Mouse (Mus musculus) kidney, embryonic 14.5 days (tissue): ENCODE data around the gene Arhgef26. TPM values are rescaled to one million over a fixed set of nuclear protein-coding genes. Genes with fewer than 3 reads are reported as not detected.

Source experiments
- ATAC-seq: fragments of 200-750 bp; cut with Nextera tagmentation; 2 replicates; pipeline ENCODE4 v1.8.0; 2017; ENCODE audit warnings: moderate number of reproducible peaks, mild to moderate bottlenecking, moderate TSS enrichment, moderate library complexity; ENCODE audit not compliant: low FRiP score, low TSS enrichment
- H3K27ac ChIP-seq: fragments of 300-500 bp; sonication (generic); 2 replicates; pipeline ENCODE4 v1.5.1; 2014; ENCODE audit warnings: low read depth, mild to moderate bottlenecking, low read length, moderate library complexity, mixed read lengths
- H3K27me3 ChIP-seq: fragments of 300-500 bp; sonication (generic); 2 replicates; pipeline ENCODE4 v1.6.1; 2014; ENCODE audit warnings: mild to moderate bottlenecking, low read length; ENCODE audit not compliant: control insufficient read depth, insufficient read depth
- H3K36me3 ChIP-seq: fragments of 300-500 bp; sonication (generic); 2 replicates; pipeline ENCODE4 v1.6.1; 2014; ENCODE audit warnings: low read length, mixed read lengths; ENCODE audit not compliant: control insufficient read depth, insufficient read depth
- H3K4me1 ChIP-seq: fragments of 300-500 bp; sonication (generic); 2 replicates; pipeline ENCODE4 v1.6.1; 2014; ENCODE audit warnings: low read length, mixed read lengths; ENCODE audit not compliant: control insufficient read depth, insufficient read depth
- H3K4me2 ChIP-seq: fragments of 300-500 bp; sonication (generic); replicated peaks from 2 replicates; pipeline ENCODE4 v1.6.1; 2014; ENCODE audit warnings: low read depth, mild to moderate bottlenecking, low read length
- H3K4me3 ChIP-seq: fragments of 300-500 bp; sonication (generic); 2 replicates; pipeline ENCODE4 v1.5.1; 2014; ENCODE audit warnings: mild to moderate bottlenecking, low read length
- H3K9ac ChIP-seq: fragments of 300-500 bp; sonication (generic); 2 replicates; pipeline ENCODE4 v1.6.1; 2014; ENCODE audit warnings: low read depth, mild to moderate bottlenecking, low read length, moderate library complexity
- H3K9me3 ChIP-seq: fragments of 300-500 bp; sonication (generic); 2 replicates; pipeline ENCODE4 v1.6.1; 2016; ENCODE audit warnings: low read length; ENCODE audit not compliant: control insufficient read depth
- WGBS: fragments of 180-500 bp; shearing (Covaris S2); extraction: QIAGEN DNeasy Blood & Tissue Kit; methylation state at CpG from one replicate; pipeline ENCODE4 v1.1.7; 2014; 5-methylcytosine and 5-hydroxymethylcytosine counted together
- polyA plus RNA-seq: library from polyadenylated mRNA; unstranded; fragments of >200 nt; fragmentation: Nextera tagmentation; extraction: Ambion mirVana; gene quantifications from 2 replicates; pipeline ENCODE4 v1.2.1, GENCODE M21; 2014

The Arhgef26 gene
- polyA plus RNA-seq, 1 experiment from 2014 or later: 11.4 TPM

GRCm38 (mm10) chr3:62396109-62396508 is 58.0 kb downstream of the Arhgef26 start:
- H3K9me3 ChIP-seq: no peaks in the 10 kb centered on the region
- no peak overlapping the region for H3K9ac ChIP-seq
- H3K4me3 ChIP-seq: no peak overlapping the region
- H3K36me3 ChIP-seq: no peaks in the 10 kb centered on the region
- 31% methylated on average over 5 of the region's 5 CpGs for WGBS
- ATAC-seq: no peak
- peak overlapping the region; percentile 14; the same call in 1 of the 2 replicates for H3K27ac ChIP-seq
- no peak overlapping the region for H3K4me2 ChIP-seq
- H3K27me3 ChIP-seq: no peaks in the 10 kb centered on the region
- H3K4me1 ChIP-seq: peaks cover 7% of the 10 kb centered on the region

DNA sequence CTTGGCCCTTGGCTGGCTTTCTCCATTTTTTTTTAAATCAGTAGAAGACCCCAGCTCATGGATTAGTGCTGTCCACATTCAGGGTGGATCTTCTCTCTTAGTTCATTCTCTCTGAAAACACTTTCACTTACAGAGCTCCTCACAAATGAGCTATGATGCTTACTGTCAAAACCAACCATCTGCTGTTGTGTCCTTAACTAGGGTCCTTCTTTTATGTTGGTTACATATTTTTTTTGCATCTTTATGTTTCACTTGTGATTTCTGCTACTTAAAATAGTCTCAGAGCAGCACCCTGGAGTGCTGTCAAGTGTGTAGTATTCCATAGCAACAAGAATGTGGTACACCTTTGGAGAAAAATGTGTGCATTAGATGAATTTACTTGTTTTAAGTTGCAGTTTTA is 60.0 kb downstream of the Arhgef26 start:
- no peak overlapping the region for H3K4me2 ChIP-seq
- H3K36me3 ChIP-seq: no peaks in the 10 kb centered on the region
- no peaks in the 10 kb centered on the region for H3K27me3 ChIP-seq
- no peak overlapping the region for H3K27ac ChIP-seq
- H3K4me1 ChIP-seq: peaks cover 7% of the 10 kb centered on the region
- ATAC-seq: no peak
- H3K9ac ChIP-seq: no peak overlapping the region
- H3K9me3 ChIP-seq: no peaks in the 10 kb centered on the region
- no peak overlapping the region for H3K4me3 ChIP-seq

- WGBS: 91% methylated on average over 12 of the region's 12 CpGs
- Histone ChIP-seq H3K4me2 (no peak overlapping the region), H3K4me1 (peaks cover 7% of the 10 kb centered on the region)
These were observed 61.9 kb downstream of the Arhgef26 start for GRCm38 (mm10) chr3:62399826-62400746.

DNA sequence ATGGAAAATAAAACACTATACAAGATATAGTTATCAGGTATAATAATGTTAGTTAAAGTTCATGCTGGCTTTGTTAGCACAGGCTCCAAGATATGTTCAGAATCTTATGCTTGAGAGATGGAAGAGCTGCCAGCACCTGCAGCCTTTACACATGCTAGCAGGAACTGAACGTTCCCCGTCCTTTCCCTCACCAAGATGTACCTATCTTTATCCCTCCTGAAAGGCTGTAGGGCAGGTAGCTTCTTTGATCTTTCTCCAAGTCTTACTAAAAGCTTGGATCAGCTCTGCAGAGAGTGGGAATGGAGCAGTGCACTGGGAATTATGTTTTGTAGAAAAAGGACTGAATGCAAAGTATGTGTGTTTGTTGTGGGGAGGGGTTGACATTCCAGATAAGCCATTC is 64.3 kb downstream of the Arhgef26 start:
- Histone ChIP-seq H3K9ac (no peak overlapping the region), H3K27ac (no peak overlapping the region), H3K27me3 (no peaks in the 10 kb centered on the region), H3K36me3 (no peaks in the 10 kb centered on the region), H3K9me3 (no peaks in the 10 kb centered on the region), H3K4me3 (no peak overlapping the region), H3K4me1 (no peaks in the 10 kb centered on the region), H3K4me2 (no peak overlapping the region)
- no peak for ATAC-seq
- 84% methylated on average over 2 of the region's 2 CpGs for WGBS

More at GRCm38 (mm10) chr3:62399826-62400746, 61.9 kb downstream of the Arhgef26 start:
- no peak for ATAC-seq
- Histone ChIP-seq H3K9ac (no peak overlapping the region), H3K9me3 (no peaks in the 10 kb centered on the region), H3K27ac (no peak overlapping the region), H3K27me3 (no peaks in the 10 kb centered on the region), H3K4me3 (no peak overlapping the region), H3K36me3 (no peaks in the 10 kb centered on the region)

GRCm38 (mm10) chr3:62404477-62405246 is 66.5 kb downstream of the Arhgef26 start:
- WGBS: 89% methylated on average over 7 of the region's 7 CpGs
- H3K27ac ChIP-seq: no peak overlapping the region
- no peaks in the 10 kb centered on the region for H3K36me3 ChIP-seq
- no peak for ATAC-seq
- no peak overlapping the region for H3K9ac ChIP-seq
- no peak overlapping the region for H3K4me2 ChIP-seq
- no peaks in the 10 kb centered on the region for H3K4me1 ChIP-seq
- H3K4me3 ChIP-seq: no peak overlapping the region
- H3K27me3 ChIP-seq: no peaks in the 10 kb centered on the region
- no peaks in the 10 kb centered on the region for H3K9me3 ChIP-seq

DNA sequence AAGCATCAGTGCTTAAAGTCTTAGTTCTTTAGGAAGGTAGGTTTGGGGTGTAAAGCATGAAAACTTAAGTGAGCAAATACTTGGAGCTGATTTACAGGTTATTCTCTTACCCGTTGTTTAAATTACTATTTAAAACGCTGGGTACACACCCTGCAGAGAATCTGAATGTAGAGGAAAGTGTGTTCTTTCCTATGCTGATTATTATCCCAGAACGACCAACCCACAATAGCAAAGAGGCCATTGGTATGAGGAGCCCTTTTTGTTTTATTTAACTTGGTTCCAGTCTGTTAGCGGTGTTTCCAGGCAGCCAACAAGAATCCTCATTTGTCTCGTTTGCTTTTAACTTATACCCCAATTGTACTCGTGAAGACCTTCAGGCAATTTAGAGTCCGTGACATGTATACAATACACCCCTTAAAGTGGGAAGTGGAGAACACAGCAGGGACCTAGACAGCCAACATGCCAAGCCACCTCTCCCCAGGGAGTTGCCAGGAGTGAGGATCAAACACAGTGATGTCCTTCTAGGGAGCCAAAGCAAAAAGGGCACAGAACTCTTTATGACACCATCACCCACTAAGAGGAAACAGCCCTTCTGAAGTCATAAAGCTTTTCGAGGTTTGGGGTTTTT is 71.5 kb downstream of the Arhgef26 start:
- H3K27me3 ChIP-seq: no peaks in the 10 kb centered on the region
- H3K36me3 ChIP-seq: no peaks in the 10 kb centered on the region
- no peak for ATAC-seq
- no peak overlapping the region for H3K4me3 ChIP-seq
- H3K4me2 ChIP-seq: no peak overlapping the region
- H3K27ac ChIP-seq: no peak overlapping the region
- 48% methylated on average over 8 of the region's 8 CpGs for WGBS
- H3K9ac ChIP-seq: no peak overlapping the region
- no peaks in the 10 kb centered on the region for H3K9me3 ChIP-seq
- peaks cover 4% of the 10 kb centered on the region; the same call in 1 of the 2 replicates for H3K4me1 ChIP-seq

GRCm38 (mm10) chr3:62410491-62410890 is 72.3 kb downstream of the Arhgef26 start:
- H3K9me3 ChIP-seq: no peaks in the 10 kb centered on the region
- H3K36me3 ChIP-seq: no peaks in the 10 kb centered on the region
- H3K4me3 ChIP-seq: no peak overlapping the region
- ATAC-seq: no peak
- 97% methylated on average over 4 of the region's 4 CpGs for WGBS
- peaks cover 4% of the 10 kb centered on the region; the same call in 1 of the 2 replicates for H3K4me1 ChIP-seq
- no peaks in the 10 kb centered on the region for H3K27me3 ChIP-seq
- no peak overlapping the region for H3K27ac ChIP-seq
- H3K4me2 ChIP-seq: no peak overlapping the region
- H3K9ac ChIP-seq: no peak overlapping the region

- H3K9me3 ChIP-seq: no peaks in the 10 kb centered on the region
These were observed 74.6 kb downstream of the Arhgef26 start for GRCm38 (mm10) chr3:62412704-62413103.

More at GRCm38 (mm10) chr3:62412704-62413103, 74.6 kb downstream of the Arhgef26 start:
- Histone ChIP-seq H3K4me1 (peaks cover 4% of the 10 kb centered on the region; the same call in 1 of the 2 replicates), H3K27ac (no peak overlapping the region), H3K27me3 (no peaks in the 10 kb centered on the region), H3K36me3 (no peaks in the 10 kb centered on the region), H3K4me2 (no peak overlapping the region), H3K9ac (no peak overlapping the region), H3K4me3 (no peak overlapping the region)
- WGBS: 80% methylated on average over 7 of the region's 7 CpGs
- no peak for ATAC-seq
